Mouse (Mus musculus) spleen, adult 2 months (tissue): ENCODE data around the gene Sidt2.

ENCODE experiments used
- CTCF ChIP-seq: fragments of 200-500 bp; IDR thresholded peaks from 2 replicates; pipeline ENCODE4 v1.5.1; 2011; ENCODE audit warnings: mild to moderate bottlenecking, inconsistent platforms; ENCODE audit not compliant: insufficient read depth, insufficient read length, insufficient replicate concordance; ENCODE audit errors: extremely low read depth
- POLR2A ChIP-seq: fragments of 200-500 bp; IDR thresholded peaks from 2 replicates; pipeline ENCODE4 v1.6.1; 2011; ENCODE audit warnings: low read depth, low read length, inconsistent platforms

DNA sequence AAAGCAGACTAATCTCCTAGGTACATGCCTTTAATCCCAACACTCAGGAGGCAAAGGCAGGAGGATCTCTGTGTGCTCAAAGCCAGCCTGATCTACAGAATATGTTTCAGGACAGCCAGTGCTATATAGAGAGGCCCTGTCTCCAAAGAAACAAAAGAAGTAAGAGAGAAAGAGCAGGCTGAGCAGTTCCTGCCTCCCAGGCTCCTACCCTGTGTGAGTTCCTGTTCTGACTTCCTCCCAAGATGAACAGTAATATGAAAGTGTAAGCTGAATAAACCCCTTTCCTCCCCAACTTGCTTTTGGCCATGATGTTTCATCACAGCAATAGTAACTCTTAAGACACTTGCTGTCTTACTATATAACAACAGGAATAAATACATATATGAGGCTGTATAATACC, 61.4 kb downstream of the Sidt2 start:
- TF ChIP-seq CTCF: no peak
- TF ChIP-seq POLR2A: no peak
